Mouse (Mus musculus) liver, postnatal 0 days (tissue): Measurements from ENCODE around the gene Pde10a. TPM values are rescaled to one million over a fixed set of nuclear protein-coding genes. Genes with fewer than 3 reads are reported as not detected.

Experiments used
- ATAC-seq: fragments of 200-750 bp; cut with Nextera tagmentation; 2 replicates; pipeline ENCODE4 v1.8.0; 2017; ENCODE audit warnings: mild to moderate bottlenecking, moderate library complexity
- DNase-seq: peaks from one replicate; pipeline ENCODE4 v3.0.0-alpha.2; 2016
- H3K27ac ChIP-seq: fragments of 300-500 bp; sonication (generic); 2 replicates; pipeline ENCODE4 v1.5.1; 2014; ENCODE audit warnings: antibody characterized with exemption, moderate library complexity, mild to moderate bottlenecking, low read depth
- H3K27me3 ChIP-seq: fragments of 300-500 bp; sonication (generic); 2 replicates; pipeline ENCODE4 v1.6.1; 2014; ENCODE audit warnings: low read length, control low read depth, mixed read lengths; ENCODE audit not compliant: insufficient read depth
- H3K36me3 ChIP-seq: fragments of 300-500 bp; sonication (generic); replicated peaks from 2 replicates; pipeline ENCODE4 v1.6.1; 2014; ENCODE audit warnings: mild to moderate bottlenecking, control low read depth, low read length, moderate library complexity, mixed read lengths; ENCODE audit not compliant: insufficient read depth
- H3K4me1 ChIP-seq: fragments of 300-500 bp; sonication (generic); 2 replicates; pipeline ENCODE4 v1.6.1; 2014; ENCODE audit warnings: antibody characterized with exemption, mild to moderate bottlenecking, control low read depth; ENCODE audit not compliant: insufficient read depth
- H3K4me2 ChIP-seq: fragments of 300-500 bp; sonication (generic); 2 replicates; pipeline ENCODE4 v1.6.1; 2014; ENCODE audit warnings: low read depth, mild to moderate bottlenecking, low read length, moderate library complexity, mixed read lengths
- H3K4me3 ChIP-seq: fragments of 300-500 bp; sonication (generic); 2 replicates; pipeline ENCODE4 v1.5.1; 2014; ENCODE audit warnings: low read depth, low read length
- H3K9ac ChIP-seq: fragments of 300-500 bp; sonication (generic); replicated peaks from 2 replicates; pipeline ENCODE4 v1.6.1; 2014; ENCODE audit warnings: mild to moderate bottlenecking, moderate library complexity
- H3K9me3 ChIP-seq: fragments of 300-500 bp; sonication (generic); 2 replicates; pipeline ENCODE4 v1.6.1; 2016; ENCODE audit warnings: mild to moderate bottlenecking, control low read depth, low read length, mixed read lengths
- CTCF ChIP-seq: sonication (generic); IDR thresholded peaks from 2 replicates; pipeline ENCODE4 v1.5.1; 2016; ENCODE audit warnings: antibody characterized with exemption, low read depth
- EP300 ChIP-seq: IDR thresholded peaks from 2 replicates; pipeline ENCODE4 v1.6.1; 2016; ENCODE audit warnings: antibody characterized with exemption, low read depth, mild to moderate bottlenecking
- WGBS: fragments of 180-500 bp; shearing (Covaris S2); extraction: QIAGEN DNeasy Blood & Tissue Kit; methylation state at CpG from one replicate; pipeline ENCODE4 v1.1.7; 2014; ENCODE audit not compliant: insufficient replicate concordance; 5-methylcytosine and 5-hydroxymethylcytosine counted together
- polyA plus RNA-seq: library from polyadenylated mRNA; unstranded; fragments of >200 nt; fragmentation: Nextera tagmentation; extraction: Ambion mirVana; gene quantifications from 2 replicates; pipeline ENCODE4 v1.2.1, GENCODE M21; 2015

The Pde10a gene
- polyA plus RNA-seq, 1 experiment from 2014 or later: 0.90 TPM

GRCm38 (mm10) chr17:8505669-8506426 is 19.3 kb upstream of the Pde10a start:
- Histone ChIP-seq H3K4me3 (0 out of 2 replicates have a peak overlapping the region, but pooled peaks have one; percentile 1), H3K36me3 (no peaks in the 10 kb centered on the region), H3K4me1 (no peaks in the 10 kb centered on the region), H3K27me3 (no peaks in the 10 kb centered on the region), H3K27ac (no peak overlapping the region), H3K4me2 (peak overlapping the region; percentile 45), H3K9me3 (no peaks in the 10 kb centered on the region), H3K9ac (no peak overlapping the region; the same call in 1 of the 2 replicates)
- ATAC-seq: peak; percentile 77
- TF ChIP-seq EP300: no peak
- 0 out of 2 replicates have a peak, but pooled peaks have one; percentile 6 for TF ChIP-seq CTCF
- WGBS: 3% methylated on average over 20 of the region's 20 CpGs
- peak; percentile 80 for DNase-seq

GRCm38 (mm10) chr17:8506726-8507125 is 18.4 kb upstream of the Pde10a start:
- ATAC-seq (no peak), DNase-seq (no peak)
- Histone ChIP-seq H3K4me2 (no peak overlapping the region), H3K9ac (no peak overlapping the region), H3K4me3 (no peak overlapping the region), H3K27me3 (no peaks in the 10 kb centered on the region), H3K9me3 (no peaks in the 10 kb centered on the region), H3K4me1 (no peaks in the 10 kb centered on the region), H3K27ac (no peak overlapping the region), H3K36me3 (no peaks in the 10 kb centered on the region)
- 55% methylated on average over 6 of the region's 6 CpGs for WGBS
- TF ChIP-seq CTCF (no peak), EP300 (no peak)

DNA sequence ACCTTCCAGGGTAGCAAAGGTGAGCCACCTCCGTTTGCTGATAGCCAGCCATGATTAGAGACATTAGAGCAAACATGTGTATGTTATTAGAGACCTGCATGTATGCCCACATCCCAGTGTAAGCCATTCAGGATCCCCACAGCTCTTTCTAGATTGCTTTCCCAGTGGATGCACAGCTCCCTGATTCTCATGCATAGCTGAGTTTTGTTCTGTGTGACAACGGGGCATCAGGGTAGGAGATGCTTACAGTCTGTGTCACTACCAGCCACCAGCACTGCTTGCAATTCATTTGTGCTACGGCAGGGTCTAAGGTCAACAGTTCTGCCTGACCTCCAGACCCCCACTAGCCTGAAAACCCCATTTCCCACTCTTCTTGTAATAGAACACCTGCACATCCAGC is 17.5 kb upstream of the Pde10a start:
- H3K27ac ChIP-seq: no peak overlapping the region
- ATAC-seq (no peak), DNase-seq (no peak)
- no peaks in the 10 kb centered on the region for H3K27me3 ChIP-seq
- H3K9ac ChIP-seq: no peak overlapping the region
- H3K4me1 ChIP-seq: no peaks in the 10 kb centered on the region
- WGBS: 24% methylated on average over 3 of the region's 3 CpGs
- H3K4me2 ChIP-seq: no peak overlapping the region
- TF ChIP-seq EP300 (no peak), CTCF (no peak)
- no peaks in the 10 kb centered on the region for H3K9me3 ChIP-seq
- H3K36me3 ChIP-seq: no peaks in the 10 kb centered on the region
- H3K4me3 ChIP-seq: no peak overlapping the region

DNA sequence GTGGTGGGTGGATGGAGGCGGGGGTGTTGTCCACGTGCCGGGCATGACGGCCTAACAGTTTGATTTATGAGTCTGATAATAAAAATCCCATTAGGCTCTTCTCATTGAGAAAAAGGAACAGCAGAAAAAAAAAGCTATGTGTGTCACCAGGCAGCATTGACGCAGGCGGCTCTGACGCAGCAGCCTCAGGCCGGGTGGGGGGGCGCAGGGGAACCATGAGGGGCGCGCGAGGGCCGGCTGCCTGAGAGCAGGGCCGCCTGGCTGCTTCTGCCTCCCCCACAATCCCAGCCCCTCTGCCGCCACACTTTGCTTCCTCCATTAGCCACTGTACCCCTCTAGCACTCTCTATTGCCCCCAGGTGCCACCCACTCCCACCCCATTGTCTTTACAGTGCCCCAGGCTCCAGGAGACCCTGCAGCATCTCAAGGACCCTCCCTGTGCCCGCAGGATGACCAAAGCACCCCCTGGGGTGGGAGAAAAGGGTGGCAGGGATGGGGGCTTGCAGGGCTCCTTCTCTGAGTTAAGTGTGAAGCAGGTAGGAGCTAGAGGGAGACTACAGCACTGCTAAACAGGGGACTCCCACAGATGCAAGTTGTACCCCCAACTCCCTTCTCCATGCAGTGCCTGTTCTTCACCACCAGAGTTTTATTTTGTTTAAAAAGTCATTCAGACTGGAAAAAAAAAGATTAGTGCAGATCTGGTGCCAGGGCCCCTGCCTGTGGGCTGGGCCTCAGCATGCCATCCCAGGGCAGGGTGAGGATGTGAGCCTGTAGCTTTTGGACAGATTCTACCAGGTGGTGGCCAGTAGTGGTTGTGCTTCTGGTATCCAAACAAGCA is 16.6 kb upstream of the Pde10a start:
- TF ChIP-seq CTCF (no peak), EP300 (no peak)
- Histone ChIP-seq H3K4me3 (no peak overlapping the region), H3K9ac (no peak overlapping the region), H3K27me3 (0 out of 2 replicates have a peak, but pooled peaks cover 2% of the 10 kb centered on the region), H3K4me2 (no peak overlapping the region), H3K4me1 (no peaks in the 10 kb centered on the region), H3K36me3 (no peaks in the 10 kb centered on the region), H3K9me3 (no peaks in the 10 kb centered on the region), H3K27ac (no peak overlapping the region)
- 4% methylated on average over 16 of the region's 16 CpGs for WGBS
- peak; percentile 43 for ATAC-seq
- DNase-seq: peak; percentile 63

DNA sequence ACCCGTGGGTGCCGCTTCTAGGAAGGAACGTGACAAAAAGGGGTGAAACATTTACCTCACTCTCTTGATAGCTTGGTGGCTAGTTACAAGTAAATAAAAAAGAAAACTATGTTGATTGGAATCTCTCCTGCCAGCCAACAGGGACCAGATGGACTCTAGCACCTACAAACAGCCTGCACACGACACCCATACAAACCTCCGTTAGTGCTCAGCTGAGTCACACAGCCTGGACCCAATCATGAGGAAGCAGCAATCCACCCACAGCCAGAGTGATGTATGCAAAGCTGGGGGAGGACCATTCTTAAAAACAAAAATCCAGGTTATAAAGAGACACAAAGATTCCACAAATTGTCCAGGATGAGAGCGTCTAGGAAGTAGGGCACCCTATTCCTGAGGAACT is 9.2 kb upstream of the Pde10a start:
- Histone ChIP-seq H3K9ac (no peak overlapping the region), H3K36me3 (no peaks in the 10 kb centered on the region), H3K27ac (no peak overlapping the region), H3K9me3 (no peaks in the 10 kb centered on the region), H3K4me3 (no peak overlapping the region), H3K27me3 (0 out of 2 replicates have a peak, but pooled peaks cover 5% of the 10 kb centered on the region), H3K4me2 (no peak overlapping the region), H3K4me1 (no peaks in the 10 kb centered on the region)
- 66% methylated on average over 6 of the region's 6 CpGs for WGBS
- DNase-seq (no peak), ATAC-seq (no peak)
- TF ChIP-seq EP300 (no peak), CTCF (no peak)

DNA sequence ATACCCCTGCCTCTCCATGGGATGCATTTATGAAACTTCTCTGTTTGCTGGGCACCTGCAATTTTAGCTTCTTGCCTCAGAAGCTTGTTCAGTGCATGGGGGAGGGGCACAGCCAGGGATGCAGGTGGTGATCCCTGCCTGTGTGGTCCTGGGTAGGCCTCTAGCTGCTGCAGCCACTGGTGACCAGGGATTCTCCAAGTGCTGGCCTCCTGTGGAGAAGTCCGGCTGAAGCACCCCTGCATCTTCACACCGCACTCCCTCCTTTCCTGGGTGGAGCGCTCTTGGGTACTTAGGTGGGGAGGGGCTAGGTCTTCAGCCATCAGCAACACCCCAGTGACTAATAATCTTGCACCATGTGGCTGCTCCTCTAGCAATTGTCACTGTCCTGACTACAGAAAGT is 1.2 kb upstream of the Pde10a start:
- Histone ChIP-seq H3K27ac (no peak overlapping the region), H3K4me2 (no peak overlapping the region), H3K9ac (no peak overlapping the region), H3K9me3 (no peaks in the 10 kb centered on the region), H3K4me3 (no peak overlapping the region), H3K27me3 (peaks cover 61% of the 10 kb centered on the region), H3K4me1 (no peaks in the 10 kb centered on the region), H3K36me3 (no peaks in the 10 kb centered on the region)
- TF ChIP-seq EP300 (no peak), CTCF (no peak)
- 25% methylated on average over 3 of the region's 3 CpGs for WGBS
- DNase-seq (no peak), ATAC-seq (no peak)
